ENCODE assay signal across 27 mouse cellular contexts in genomic region chr9:39623783-39624182, GRCm38 (mm10). TPM values are rescaled to one million over a fixed set of nuclear protein-coding genes. Genes with fewer than 3 reads are reported as not detected.
A peak's percentile ranks its signal among the peaks of the same experiment; 100 is the strongest.
DNase-seq lines count a peak whose midpoint lies in the region; ATAC-seq lines count a peak whose summit lies in the region.
"Had no signal": no experiment of that assay in that cellular context is flagged by ENCODE, and none has a peak within 500 bp of the region (broad histone marks: within the 10 kb centered on the region; RNA-seq: fewer than 3 reads in every experiment).

No protein-coding gene starts in this region.

- peak; percentile 34 for DNase-seq in gonadal fat pad, adult 2 months (ENCODE audit: low read depth)
- DNase-seq in adrenal gland, adult 2 months, result no peak
- DNase-seq in lung, postnatal 25 days (ENCODE audit: low spot score), result no peak
- no peak for DNase-seq in gastrocnemius, postnatal 36 days
- DNase-seq: adrenal gland, adult 8-10 months; adrenal gland, postnatal 10 days; adrenal gland, postnatal 14 days; adrenal gland, postnatal 25 days; adrenal gland, postnatal 36 days; B cell, adult 2 months; cerebellum, adult 11 months; cerebellum, adult 11-12 months; cerebellum, adult 18-20 months; cerebellum, adult 2 months had no signal

- ATAC-seq in granulocyte monocyte progenitor cell, adult 5-6 weeks (replicated peaks; ENCODE audit: poor library complexity, severe bottlenecking), result peak; percentile 56; the same call in 1 of the 2 replicates
- ATAC-seq in megakaryocyte, adult 5-6 weeks (ENCODE audit: poor library complexity, severe bottlenecking), result peak; percentile 94
- ATAC-seq: activated CD4-positive, CD25-positive, alpha-beta regulatory T cell, adult 4 months; CD4-positive, CD25-positive, alpha-beta regulatory T cell, adult 4 months; Patski had no signal

- intact Hi-C loops in gastrocnemius, postnatal 36 days (cut with DNase I), result no loop called here

RNA-seq across cellular contexts. Expression of gene Olfr960, which starts 2.6 kb away (rescaled TPM):
- polyA plus RNA-seq in gonadal fat pad, adult 2 months (2012; rRNA removed), result not detected in 2 replicates
- not detected in 2 replicates for total RNA-seq in granulocyte monocyte progenitor cell, adult 5-6 weeks (2014; fragmentation: Nextera tagmentation)
- not detected in 2 replicates for total RNA-seq in granulocyte monocyte progenitor cell, adult 5-6 weeks (2017)
- total RNA-seq in megakaryocyte, adult 5-6 weeks (2015), result not detected in 2 replicates
- not detected in 2 replicates for total RNA-seq in megakaryocyte, adult 5-6 weeks (2017)
- total RNA-seq in adrenal gland, adult 2 months (2021), result not detected
- not detected in 2 replicates for polyA plus RNA-seq in adrenal gland, adult 2 months (2012; rRNA removed)
- not detected for total RNA-seq in gastrocnemius, postnatal 36 days (2021)
- total RNA-seq: adrenal gland, adult 18-20 months; adrenal gland, adult 8-10 months; adrenal gland, postnatal 10 days; adrenal gland, postnatal 14 days; adrenal gland, postnatal 25 days; adrenal gland, postnatal 36 days; adrenal gland, postnatal 4 days; CH12.LX; ES-E14; MEL had no signal
- polyA plus RNA-seq: activated CD4-positive, CD25-positive, alpha-beta regulatory T cell, adult 4 months; brain, embryonic 14.5 days; C2C12; CD4-positive, CD25-positive, alpha-beta regulatory T cell, adult 4 months; cerebellum, adult 2 months; G1E; Patski had no signal

RNA-seq across cellular contexts. Expression of gene Olfr148, which starts 13.3 kb away (rescaled TPM):
- polyA plus RNA-seq in gonadal fat pad, adult 2 months (2012; rRNA removed), result not detected in 2 replicates
- total RNA-seq in granulocyte monocyte progenitor cell, adult 5-6 weeks (2014; fragmentation: Nextera tagmentation), result not detected in 2 replicates
- not detected in 2 replicates for total RNA-seq in granulocyte monocyte progenitor cell, adult 5-6 weeks (2017)
- total RNA-seq in megakaryocyte, adult 5-6 weeks (2015), result not detected in 2 replicates
- total RNA-seq in megakaryocyte, adult 5-6 weeks (2017), result not detected in 2 replicates
- total RNA-seq in adrenal gland, adult 2 months (2021), result not detected
- not detected in 2 replicates for polyA plus RNA-seq in adrenal gland, adult 2 months (2012; rRNA removed)
- total RNA-seq in gastrocnemius, postnatal 36 days (2021), result not detected
- total RNA-seq: adrenal gland, adult 18-20 months; adrenal gland, adult 8-10 months; adrenal gland, postnatal 10 days; adrenal gland, postnatal 14 days; adrenal gland, postnatal 25 days; adrenal gland, postnatal 36 days; adrenal gland, postnatal 4 days; CH12.LX; ES-E14; G1E; MEL had no signal
- polyA plus RNA-seq: activated CD4-positive, CD25-positive, alpha-beta regulatory T cell, adult 4 months; brain, embryonic 14.5 days; C2C12; CD4-positive, CD25-positive, alpha-beta regulatory T cell, adult 4 months; cerebellum, adult 2 months; G1E; Patski had no signal

RNA-seq across cellular contexts. Expression of gene AW551984, which starts 19.6 kb away (rescaled TPM):
- 0.32 and 0.46 TPM in 2 replicates for polyA plus RNA-seq in gonadal fat pad, adult 2 months (2012; rRNA removed)
- total RNA-seq in granulocyte monocyte progenitor cell, adult 5-6 weeks (2014; fragmentation: Nextera tagmentation), result not detected in 2 replicates
- not detected in 2 replicates for total RNA-seq in granulocyte monocyte progenitor cell, adult 5-6 weeks (2017)
- total RNA-seq in megakaryocyte, adult 5-6 weeks (2015), result 0.14 and 0.74 TPM in 2 replicates
- total RNA-seq in megakaryocyte, adult 5-6 weeks (2017), result 0.11 and 0.37 TPM in 2 replicates
- 10 to 100 TPM in 1 of 2 experiments, 1 to 10 TPM in 1; 9.0 to 12.1 TPM for total RNA-seq in adrenal gland, adult 2 months (2021)
- 9.0 and 15.0 TPM in 2 replicates for polyA plus RNA-seq in adrenal gland, adult 2 months (2012; rRNA removed)
- total RNA-seq in gastrocnemius, postnatal 36 days (2021), result 1 to 10 TPM in 1 of 2 experiments, under 1 TPM in 1; 0.92 to 1.3 TPM
- total RNA-seq: CH12.LX, MEL had no signal
- polyA plus RNA-seq: activated CD4-positive, CD25-positive, alpha-beta regulatory T cell, adult 4 months; C2C12; CD4-positive, CD25-positive, alpha-beta regulatory T cell, adult 4 months; G1E; Patski had no signal

RNA-seq across cellular contexts. Expression of gene Olfr961, which starts 21.1 kb away (rescaled TPM):
- not detected in 2 replicates for polyA plus RNA-seq in gonadal fat pad, adult 2 months (2012; rRNA removed)
- not detected in 2 replicates for total RNA-seq in granulocyte monocyte progenitor cell, adult 5-6 weeks (2014; fragmentation: Nextera tagmentation)
- total RNA-seq in granulocyte monocyte progenitor cell, adult 5-6 weeks (2017), result not detected in 2 replicates
- 0.13 TPM in 1 of 2 replicates, not detected in the other for total RNA-seq in megakaryocyte, adult 5-6 weeks (2015)
- total RNA-seq in megakaryocyte, adult 5-6 weeks (2017), result not detected in 2 replicates
- not detected for total RNA-seq in adrenal gland, adult 2 months (2021)
- polyA plus RNA-seq in adrenal gland, adult 2 months (2012; rRNA removed), result not detected in 2 replicates
- not detected for total RNA-seq in gastrocnemius, postnatal 36 days (2021)
- total RNA-seq: adrenal gland, adult 18-20 months; adrenal gland, adult 8-10 months; adrenal gland, postnatal 10 days; adrenal gland, postnatal 14 days; adrenal gland, postnatal 25 days; adrenal gland, postnatal 36 days; adrenal gland, postnatal 4 days; CH12.LX; ES-E14; MEL had no signal
- polyA plus RNA-seq: brain, embryonic 14.5 days; C2C12; CD4-positive, CD25-positive, alpha-beta regulatory T cell, adult 4 months; cerebellum, adult 2 months; G1E; Patski had no signal

RNA-seq across cellular contexts. Expression of gene Olfr963, which starts 43.2 kb away (rescaled TPM):
- not detected in 2 replicates for polyA plus RNA-seq in gonadal fat pad, adult 2 months (2012; rRNA removed)
- not detected in 2 replicates for total RNA-seq in granulocyte monocyte progenitor cell, adult 5-6 weeks (2014; fragmentation: Nextera tagmentation)
- not detected in 2 replicates for total RNA-seq in granulocyte monocyte progenitor cell, adult 5-6 weeks (2017)
- not detected in 2 replicates for total RNA-seq in megakaryocyte, adult 5-6 weeks (2015)
- total RNA-seq in megakaryocyte, adult 5-6 weeks (2017), result not detected in 2 replicates
- not detected for total RNA-seq in adrenal gland, adult 2 months (2021)
- polyA plus RNA-seq in adrenal gland, adult 2 months (2012; rRNA removed), result not detected in 2 replicates
- not detected for total RNA-seq in gastrocnemius, postnatal 36 days (2021)
- total RNA-seq: adrenal gland, adult 18-20 months; adrenal gland, adult 8-10 months; adrenal gland, postnatal 10 days; adrenal gland, postnatal 14 days; adrenal gland, postnatal 25 days; adrenal gland, postnatal 36 days; adrenal gland, postnatal 4 days; CH12.LX; ES-E14; G1E; MEL had no signal
- polyA plus RNA-seq: activated CD4-positive, CD25-positive, alpha-beta regulatory T cell, adult 4 months; brain, embryonic 14.5 days; C2C12; CD4-positive, CD25-positive, alpha-beta regulatory T cell, adult 4 months; cerebellum, adult 2 months; G1E; Patski had no signal

Comparison
In these comparisons a context has a peak if more than half of its experiments do, and no peak if none do; other contexts are left out.
1. RNA of gene AW551984, which starts 19.6 kb away (total RNA-seq): 9.0 to 12.1 TPM in adrenal gland, adult 2 months; 0.92 to 1.3 TPM in gastrocnemius, postnatal 36 days, 0.11 to 0.74 TPM in megakaryocyte, adult 5-6 weeks and not detected in granulocyte monocyte progenitor cell, adult 5-6 weeks; every median in the first group is over 4 times any median in the second.